Mouse (Mus musculus) granulocyte monocyte progenitor cell, adult 5-6 weeks (primary cell): ENCODE data around the gene Psors1c2. TPM values are rescaled to one million over a fixed set of nuclear protein-coding genes. Genes with fewer than 3 reads are reported as not detected.

ENCODE experiments used
- ATAC-seq: replicated peaks from 2 replicates; pipeline ENCODE4 v1.8.0; 2016; ENCODE audit warnings: mild to moderate bottlenecking, moderate TSS enrichment, inconsistent platforms; ENCODE audit not compliant: poor library complexity, severe bottlenecking
- total RNA-seq, 2 experiments: library from RNA; stranded (forward) in 1 of 2; stranded (reverse) in 1 of 2; fragments of 200-712, 200-1000 nt in 1 of 2; fragments of >200 nt in 1 of 2; fragmentation: Nextera tagmentation in 1 of 2; gene quantifications; 2 replicates each; pipeline ENCODE4 v1.2.3; 2014 to 2017

Psors1c2 gene
- total RNA-seq, 2 experiments from 2014 or later: not detected

- ATAC-seq: no peak
Measured at GRCm38 (mm10) chr17:35554761-35555397, 21.9 kb downstream of the Psors1c2 start.

DNA sequence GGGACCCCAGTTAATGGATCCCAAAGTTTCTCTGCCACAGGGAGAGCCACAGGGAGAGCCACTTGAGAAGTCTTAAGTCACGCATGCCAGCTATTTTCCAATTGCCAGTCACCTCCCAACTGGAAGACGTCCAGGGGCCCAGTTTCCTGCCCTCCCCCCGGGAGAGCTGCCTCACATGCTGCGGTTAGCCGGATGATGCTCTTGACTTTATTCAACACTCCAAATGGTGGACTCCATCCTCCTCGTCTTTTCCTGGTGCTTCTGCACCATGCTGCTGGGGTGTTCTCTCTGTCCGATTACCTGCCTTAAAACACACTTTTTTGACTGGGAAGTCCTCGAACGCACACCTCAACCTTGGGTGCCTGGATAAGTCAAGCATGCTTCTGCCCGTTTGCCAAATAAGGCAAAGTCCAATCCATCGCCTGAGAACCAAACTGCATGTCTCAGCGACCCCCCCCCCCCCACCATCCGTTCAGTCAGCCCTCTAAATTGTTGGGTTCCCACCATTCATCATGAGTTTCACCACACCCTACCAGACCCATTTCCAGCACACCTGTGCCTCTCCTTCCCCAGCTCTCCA, 23.3 kb downstream of the Psors1c2 start:
- ATAC-seq: no peak

DNA sequence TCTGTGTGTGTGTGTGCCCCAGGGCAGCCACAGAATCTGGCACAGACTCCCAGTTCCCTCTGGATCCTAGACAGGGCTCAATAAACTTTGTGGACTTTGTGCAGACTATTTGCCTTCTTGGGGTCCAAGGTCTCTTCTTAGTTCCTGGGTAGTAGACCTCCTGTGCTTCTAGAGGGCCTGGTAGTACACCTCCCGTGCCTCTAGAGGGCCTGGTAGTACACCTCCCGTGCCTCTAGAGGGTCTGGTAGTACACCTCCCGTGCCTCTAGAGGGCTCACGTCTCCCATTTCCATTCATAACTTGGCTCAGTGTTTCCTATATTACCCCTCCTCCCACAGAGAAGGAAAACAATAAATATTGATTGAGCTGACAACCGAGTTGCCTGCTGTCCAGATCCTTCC, 23.8 kb downstream of the Psors1c2 start:
- peak; percentile 76 for ATAC-seq

DNA sequence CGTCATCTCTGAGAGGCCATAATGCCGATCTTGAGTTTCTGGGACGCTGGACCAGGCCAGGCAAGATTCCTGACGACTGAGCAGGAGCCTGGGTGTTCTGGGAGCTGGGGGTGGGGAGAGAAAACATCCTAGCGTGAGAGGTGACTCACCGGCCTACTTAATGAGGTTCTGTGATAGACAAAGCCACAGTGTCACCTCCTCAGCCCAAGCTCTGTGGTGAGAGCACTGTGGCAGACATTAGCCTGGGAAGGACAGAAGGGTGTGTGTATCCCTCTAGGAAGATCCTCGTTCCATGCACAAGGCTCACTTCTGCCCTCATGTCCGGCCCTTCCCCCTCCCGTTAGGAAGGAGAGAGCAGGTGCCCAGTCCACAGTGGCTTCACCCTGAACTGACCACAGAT, 24.4 kb downstream of the Psors1c2 start:
- ATAC-seq: no peak

DNA sequence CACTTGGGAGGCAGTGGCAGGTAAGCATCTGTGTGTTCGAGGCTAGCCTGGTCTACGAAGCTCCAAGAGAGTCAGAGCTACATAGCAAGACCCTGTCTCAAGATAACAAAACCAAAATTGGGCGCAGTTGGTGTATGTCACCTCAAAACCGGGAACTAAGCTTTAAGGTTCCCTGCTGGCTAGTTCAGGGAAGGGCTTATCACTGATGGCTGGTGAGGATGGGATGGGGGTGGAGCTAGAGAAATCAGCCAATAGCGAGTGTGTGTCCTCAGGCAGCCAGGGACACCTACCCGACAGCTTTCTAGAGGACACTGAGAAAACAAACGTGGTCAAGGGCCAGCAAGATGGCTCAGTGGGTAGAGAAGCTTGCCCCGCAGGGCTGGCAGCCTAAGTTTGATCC, 25.2 kb downstream of the Psors1c2 start:
- ATAC-seq: no peak

DNA sequence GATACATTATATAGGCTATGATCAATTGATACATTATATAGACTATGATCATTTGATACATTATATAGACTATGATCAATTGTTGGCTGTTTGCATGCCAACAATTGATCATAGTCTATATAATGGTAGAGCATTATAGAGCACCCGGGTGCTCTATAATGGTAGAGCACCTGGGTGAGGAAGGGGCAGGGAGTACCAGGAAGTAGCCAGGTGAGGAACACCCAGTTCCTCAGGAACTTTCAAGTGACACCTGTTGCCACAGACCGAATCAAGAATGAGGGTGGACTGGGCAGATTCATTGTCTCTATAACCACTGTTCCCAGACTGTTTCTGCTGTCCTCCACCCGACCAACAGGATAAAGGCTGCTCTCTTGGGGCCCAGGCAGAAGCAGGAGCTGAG, 34.1 kb downstream of the Psors1c2 start, which contains the start of gene 2300002M23Rik:
2300002M23Rik (plus strand) TSS at position 301 of the 400 bp plus-strand sequence.
- ATAC-seq: no peak

DNA sequence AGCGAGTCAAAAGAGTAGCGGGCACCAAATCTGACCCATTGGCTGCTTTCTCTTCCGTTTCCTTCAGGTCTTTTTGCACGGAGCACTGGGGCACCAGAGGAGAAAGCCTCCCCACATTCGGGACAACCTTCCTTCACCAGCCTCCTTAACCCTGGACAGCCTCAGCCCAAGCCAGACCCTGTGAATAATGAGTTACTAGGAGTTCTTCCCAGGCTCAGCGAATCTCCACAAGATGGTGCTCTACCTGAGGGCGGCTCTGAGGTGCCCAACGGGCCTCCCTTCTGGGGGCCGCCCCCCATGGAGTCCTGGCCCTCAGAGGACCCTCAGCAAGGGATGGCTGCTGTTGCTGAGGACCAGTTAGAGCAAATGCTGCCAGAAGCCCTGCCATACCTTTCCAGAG, 34.8 kb downstream of the Psors1c2 start:
- ATAC-seq: no peak

DNA sequence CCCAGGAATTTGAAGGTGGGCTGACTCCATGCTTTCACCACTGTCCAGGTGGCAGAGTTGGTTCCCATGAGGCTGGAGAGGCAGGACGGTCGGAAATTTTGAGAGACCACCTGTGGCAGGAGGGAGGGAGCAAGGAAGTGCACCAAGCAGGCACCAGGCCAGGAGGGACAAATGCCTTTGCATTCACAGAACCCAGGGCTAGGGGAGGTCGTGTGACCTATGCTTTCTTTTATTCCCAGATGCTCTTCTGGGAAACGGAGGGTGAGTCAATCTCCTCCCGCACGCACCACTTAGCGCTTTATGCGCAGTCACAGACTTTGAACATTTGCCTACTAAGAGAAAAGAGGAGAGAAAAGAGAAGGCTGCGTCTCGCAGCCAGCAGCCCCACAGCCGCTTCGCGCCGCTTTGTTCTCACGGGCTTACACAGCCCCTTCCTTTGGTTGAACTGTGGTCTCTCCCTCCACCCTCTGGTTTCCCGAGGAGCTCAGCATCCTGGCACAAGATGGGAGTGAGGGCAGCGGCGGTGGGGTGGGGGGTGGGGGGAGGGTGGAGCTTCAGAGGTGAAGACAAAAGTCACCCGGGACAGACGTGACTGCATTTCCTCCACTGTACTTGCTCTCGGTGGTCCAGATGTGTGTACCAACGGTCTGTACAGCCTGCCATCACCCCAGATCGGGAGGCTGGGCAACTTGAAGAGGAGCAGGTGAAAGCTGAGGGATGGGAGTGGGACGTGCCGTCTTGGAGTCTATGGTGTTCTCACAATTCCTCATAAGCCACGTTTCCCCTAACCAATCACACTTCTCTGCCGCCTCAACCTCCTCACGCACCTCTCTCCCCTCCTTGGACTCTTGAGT, 36.3 kb downstream of the Psors1c2 start:
- ATAC-seq: no peak

DNA sequence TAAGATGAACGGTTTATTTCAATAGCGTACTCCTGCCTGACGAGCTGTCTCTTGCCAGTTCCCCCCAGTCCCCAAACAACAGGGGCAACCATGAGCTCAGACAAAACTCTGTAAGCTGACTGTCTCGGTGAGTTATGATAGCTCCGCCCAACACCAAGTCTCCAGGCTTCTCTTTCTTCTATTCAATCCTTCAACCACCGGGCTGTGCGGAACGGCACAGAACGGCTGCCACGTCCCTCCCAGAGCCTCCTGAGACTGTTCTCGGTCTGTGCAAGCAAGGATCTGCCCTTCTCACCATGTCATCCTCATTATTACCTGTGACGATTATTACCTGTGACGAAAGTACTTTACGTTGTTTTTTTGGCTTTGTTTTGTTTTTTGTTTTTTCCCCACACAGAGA, 37.8 kb downstream of the Psors1c2 start:
- ATAC-seq: no peak

DNA sequence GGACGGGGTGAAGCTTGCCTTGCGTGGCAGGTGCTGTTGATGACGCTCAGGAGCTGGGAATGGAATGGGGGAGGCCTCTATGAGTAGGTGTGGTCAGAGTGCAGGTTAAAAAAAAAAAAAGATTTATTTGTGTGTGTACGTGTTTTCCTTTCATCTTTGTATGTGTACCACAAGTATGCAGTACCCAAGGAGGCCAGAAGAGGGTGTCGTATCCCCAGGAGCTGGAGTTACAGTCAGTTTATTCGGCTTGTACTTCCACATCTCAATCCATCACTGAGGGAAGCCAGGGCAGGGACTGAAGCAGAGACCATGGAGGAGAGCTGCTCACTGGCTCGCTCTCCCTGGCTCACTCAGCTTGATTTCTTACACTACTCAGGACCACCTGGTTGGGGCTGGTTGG, 38.5 kb downstream of the Psors1c2 start:
- ATAC-seq: no peak

GRCm38 (mm10) chr17:35578211-35578610, 45.2 kb downstream of the Psors1c2 start:
- peak; percentile 79 for ATAC-seq

GRCm38 (mm10) chr17:35582900-35583299, 49.9 kb downstream of the Psors1c2 start:
- ATAC-seq: no peak

Other genes starting within 250 kb of the Psors1c2 start
- gene H2-Q1, start 212.8 kb upstream of the Psors1c2 start, total RNA-seq (2014; fragmentation: Nextera tagmentation): not detected in 2 replicates
- gene H2-Q1, start 212.8 kb upstream of the Psors1c2 start, total RNA-seq (2017): not detected in 2 replicates
- 0.45 TPM in 1 of 2 replicates, not detected in the other for gene H2-Q2, start 191.0 kb upstream of the Psors1c2 start, total RNA-seq (2014; fragmentation: Nextera tagmentation)
- not detected in 2 replicates for gene H2-Q2, start 191.0 kb upstream of the Psors1c2 start, total RNA-seq (2017)
- 8.3 and 15.5 TPM in 2 replicates for gene H2-Q4, start 153.6 kb upstream of the Psors1c2 start, total RNA-seq (2014; fragmentation: Nextera tagmentation)
- 19.5 and 23.4 TPM in 2 replicates for gene H2-Q4, start 153.6 kb upstream of the Psors1c2 start, total RNA-seq (2017)
- gene H2-Q6, start 108.4 kb upstream of the Psors1c2 start, total RNA-seq (2014; fragmentation: Nextera tagmentation): 23.1 and 29.0 TPM in 2 replicates
- gene H2-Q6, start 108.4 kb upstream of the Psors1c2 start, total RNA-seq (2017): 30.8 and 35.5 TPM in 2 replicates
- 27.4 and 32.8 TPM in 2 replicates for gene H2-Q7, start 94.0 kb upstream of the Psors1c2 start, total RNA-seq (2014; fragmentation: Nextera tagmentation)
- gene H2-Q7, start 94.0 kb upstream of the Psors1c2 start, total RNA-seq (2017): 21.9 and 31.9 TPM in 2 replicates
- gene H2-Q10, start 63.1 kb upstream of the Psors1c2 start, total RNA-seq (2014; fragmentation: Nextera tagmentation): 0.36 and 1.0 TPM in 2 replicates
- gene H2-Q10, start 63.1 kb upstream of the Psors1c2 start, total RNA-seq (2017): 0.22 TPM in 1 of 2 replicates, not detected in the other
- gene Pou5f1, start 27.2 kb upstream of the Psors1c2 start, total RNA-seq (2014; fragmentation: Nextera tagmentation): 0.92 TPM in 1 of 2 replicates, not detected in the other
- gene Pou5f1, start 27.2 kb upstream of the Psors1c2 start, total RNA-seq (2017): not detected in 2 replicates
- gene Tcf19, start 16.4 kb upstream of the Psors1c2 start, total RNA-seq (2014; fragmentation: Nextera tagmentation): 20.3 and 23.9 TPM in 2 replicates
- 5.3 and 8.6 TPM in 2 replicates for gene Tcf19, start 16.4 kb upstream of the Psors1c2 start, total RNA-seq (2017)
- gene Cchcr1, start 16.1 kb upstream of the Psors1c2 start, total RNA-seq (2014; fragmentation: Nextera tagmentation): 1.0 and 14.4 TPM in 2 replicates
- gene Cchcr1, start 16.1 kb upstream of the Psors1c2 start, total RNA-seq (2017): 2.7 and 5.3 TPM in 2 replicates
- not detected in 2 replicates for gene Cdsn, start 18.9 kb downstream of the Psors1c2 start, total RNA-seq (2014; fragmentation: Nextera tagmentation)
- not detected in 2 replicates for gene Cdsn, start 18.9 kb downstream of the Psors1c2 start, total RNA-seq (2017)
- gene 2300002M23Rik, start 34.2 kb downstream of the Psors1c2 start, total RNA-seq (2014; fragmentation: Nextera tagmentation): not detected in 2 replicates
- gene 2300002M23Rik, start 34.2 kb downstream of the Psors1c2 start, total RNA-seq (2017): not detected in 2 replicates
- not detected in 2 replicates for gene Sfta2, start 68.3 kb downstream of the Psors1c2 start, total RNA-seq (2014; fragmentation: Nextera tagmentation)
- not detected in 2 replicates for gene Sfta2, start 68.3 kb downstream of the Psors1c2 start, total RNA-seq (2017)
- not detected in 2 replicates for gene Gm9573, start 93.4 kb downstream of the Psors1c2 start, total RNA-seq (2014; fragmentation: Nextera tagmentation)
- not detected in 2 replicates for gene Gm9573, start 93.4 kb downstream of the Psors1c2 start, total RNA-seq (2017)
- not detected in 2 replicates for gene Mucl3, start 110.5 kb downstream of the Psors1c2 start, total RNA-seq (2014; fragmentation: Nextera tagmentation)
- not detected in 2 replicates for gene Mucl3, start 110.5 kb downstream of the Psors1c2 start, total RNA-seq (2017)
- gene Vars2, start 134.4 kb downstream of the Psors1c2 start, total RNA-seq (2014; fragmentation: Nextera tagmentation): 7.3 and 30.1 TPM in 2 replicates
- 7.8 and 16.2 TPM in 2 replicates for gene Vars2, start 134.4 kb downstream of the Psors1c2 start, total RNA-seq (2017)
- 20.3 and 41.9 TPM in 2 replicates for gene Gtf2h4, start 140.5 kb downstream of the Psors1c2 start, total RNA-seq (2014; fragmentation: Nextera tagmentation)
- 32.6 and 40.4 TPM in 2 replicates for gene Gtf2h4, start 140.5 kb downstream of the Psors1c2 start, total RNA-seq (2017)
- not detected in 2 replicates for gene Ddr1, start 171.4 kb downstream of the Psors1c2 start, total RNA-seq (2014; fragmentation: Nextera tagmentation)
- gene Ddr1, start 171.4 kb downstream of the Psors1c2 start, total RNA-seq (2017): not detected in 2 replicates